Mouse (Mus musculus) spleen, adult 18-20 months (tissue): ENCODE data around the gene Thap7.
"Not testable (repeated sequence)": the region's sequence is repeated elsewhere in the genome, so short reads cannot be mapped to it uniquely, and the experiment has no call there.

ENCODE experiments used
- DNase-seq, 2 experiments: peaks; one replicate each; pipeline ENCODE4 v3.0.0; 2022; ENCODE audit warnings: mixed read lengths in 2 of 2

The Thap7 gene

GRCm38 (mm10) chr16:17530640-17531288 is at the start of gene Thap7:
Gene Thap7 (minus strand): TSS chr16:17531136.
- peak; percentile 92 for DNase-seq

DNA sequence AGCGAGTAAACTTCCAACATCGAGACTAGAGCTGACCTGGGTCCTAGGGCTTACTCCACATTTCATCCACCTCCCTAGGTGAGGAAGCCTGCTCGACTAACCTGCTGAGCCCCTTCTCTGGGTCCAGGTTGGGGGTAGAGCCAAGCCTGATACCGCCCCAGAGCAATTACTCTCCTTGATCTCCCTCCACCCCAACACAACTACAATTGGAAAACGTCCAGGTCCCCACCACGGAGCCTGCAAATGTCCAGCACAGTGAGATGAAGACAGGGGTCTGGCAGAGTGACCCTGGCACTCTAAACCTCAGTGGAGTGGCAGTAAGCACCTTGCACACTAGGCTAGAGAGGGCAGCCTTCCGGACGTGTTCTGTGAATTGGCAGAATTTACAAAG is 45.9 kb upstream of the Thap7 start:
- no peak for DNase-seq

- DNase-seq, result no peak
Measured at GRCm38 (mm10) chr16:17575870-17576824, 45.2 kb upstream of the Thap7 start.

GRCm38 (mm10) chr16:17566186-17566585 is 35.2 kb upstream of the Thap7 start:
- DNase-seq, result no peak

- no peak for DNase-seq
Measured at GRCm38 (mm10) chr16:17564771-17565170, 33.8 kb upstream of the Thap7 start.

GRCm38 (mm10) chr16:17564221-17564620 is 33.3 kb upstream of the Thap7 start:
- no peak for DNase-seq

GRCm38 (mm10) chr16:17563580-17563979 is 32.6 kb upstream of the Thap7 start:
- no peak for DNase-seq

- no peak for DNase-seq
Measured at GRCm38 (mm10) chr16:17561751-17562208, 30.8 kb upstream of the Thap7 start, which contains the start of gene P2rx6. Gene P2rx6 (plus strand): TSS chr16:17561885.

DNA sequence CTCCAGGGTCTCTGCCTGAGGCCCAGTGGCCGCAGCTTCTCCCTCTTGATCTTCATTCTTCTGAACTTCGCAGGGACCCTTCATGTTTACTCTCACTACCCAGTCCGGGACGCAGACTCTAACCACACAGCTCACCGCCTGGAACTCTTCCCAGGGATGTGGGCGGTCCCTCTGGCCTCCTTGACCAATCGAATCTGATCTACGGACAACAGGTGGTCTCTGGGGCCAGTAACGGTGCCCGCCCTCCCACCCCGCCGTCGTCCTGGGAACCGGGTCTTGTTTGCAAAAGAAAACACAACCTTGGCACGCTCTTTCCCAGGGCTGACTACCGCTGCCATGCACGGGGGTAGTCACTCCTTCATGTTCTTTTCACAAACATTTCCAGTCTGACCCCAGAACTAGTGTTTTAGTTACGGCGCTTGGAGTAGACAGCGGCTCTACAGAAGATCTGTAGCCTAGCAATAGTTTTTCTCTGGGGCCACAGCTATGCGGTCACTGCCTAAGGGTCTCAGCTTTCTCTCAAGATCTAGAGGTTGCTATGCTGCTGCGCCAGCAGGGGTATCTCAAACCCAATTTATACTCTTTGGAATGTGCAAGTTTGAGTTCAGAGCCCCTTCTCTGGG is 30.3 kb upstream of the Thap7 start, which contains the start of gene Lrrc74b:
Gene Lrrc74b (minus strand): TSS at position 120 of the 623 bp plus-strand sequence.
- no peak for DNase-seq

DNA sequence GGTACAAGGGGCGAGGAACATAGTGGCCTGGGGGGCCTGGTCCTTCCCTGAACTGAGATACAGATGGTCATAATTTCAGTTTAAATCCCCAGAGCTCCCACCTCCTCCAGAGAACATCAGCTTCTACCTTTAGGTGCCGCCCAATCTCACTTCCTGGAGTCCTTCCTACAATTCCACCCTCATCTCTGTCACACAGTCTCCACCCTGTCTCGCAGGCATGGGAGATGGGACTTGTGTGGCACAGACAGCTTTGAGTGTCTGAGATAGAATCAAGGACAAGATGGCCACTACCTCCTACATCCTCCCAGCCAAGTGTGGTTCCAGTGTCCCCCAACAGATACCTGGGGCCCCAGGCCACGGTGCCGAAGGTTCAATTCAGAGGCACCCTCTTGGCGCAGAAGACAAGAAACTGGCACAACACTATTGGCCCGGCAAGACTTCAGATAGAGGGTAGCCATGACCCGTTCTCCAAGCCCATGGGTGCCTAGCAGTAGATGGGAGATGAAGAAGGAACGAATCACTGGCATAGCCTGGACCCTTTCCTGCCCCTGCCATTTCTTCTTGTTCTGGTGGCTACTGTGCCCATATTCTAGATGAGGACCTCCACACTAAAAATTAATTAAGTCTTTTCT is 28.6 kb upstream of the Thap7 start:
- no peak for DNase-seq

GRCm38 (mm10) chr16:17558811-17559210 is 27.9 kb upstream of the Thap7 start:
- no peak for DNase-seq

GRCm38 (mm10) chr16:17557947-17558480 is 27.1 kb upstream of the Thap7 start:
- peak in 1 of 2 experiments; percentile 65 for DNase-seq

- no peak for DNase-seq
Measured at GRCm38 (mm10) chr16:17556907-17557306, 26.0 kb upstream of the Thap7 start.

GRCm38 (mm10) chr16:17556180-17556579 is 25.2 kb upstream of the Thap7 start:
- DNase-seq, result no peak

DNA sequence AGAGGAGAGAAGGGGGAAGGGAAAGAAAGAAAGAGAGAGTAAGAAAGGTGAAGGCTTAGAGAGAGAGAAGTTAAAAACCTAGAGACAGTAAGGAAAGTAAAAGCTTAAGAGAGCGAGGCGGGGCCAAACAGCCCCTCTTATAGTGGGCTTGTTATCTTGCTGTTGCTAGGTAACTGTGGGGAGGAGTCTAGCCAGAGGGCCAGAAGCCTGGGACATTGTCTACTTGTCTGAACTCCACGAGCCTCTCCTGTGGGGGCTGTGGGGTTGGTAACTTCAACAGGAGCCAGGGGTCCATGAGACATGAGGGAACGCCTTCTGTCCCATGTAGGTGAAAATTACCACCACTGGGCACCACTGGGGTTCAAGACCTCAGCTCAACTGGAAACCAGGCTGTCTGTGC is 23.8 kb upstream of the Thap7 start:
- DNase-seq, result not testable (repeated sequence)

DNA sequence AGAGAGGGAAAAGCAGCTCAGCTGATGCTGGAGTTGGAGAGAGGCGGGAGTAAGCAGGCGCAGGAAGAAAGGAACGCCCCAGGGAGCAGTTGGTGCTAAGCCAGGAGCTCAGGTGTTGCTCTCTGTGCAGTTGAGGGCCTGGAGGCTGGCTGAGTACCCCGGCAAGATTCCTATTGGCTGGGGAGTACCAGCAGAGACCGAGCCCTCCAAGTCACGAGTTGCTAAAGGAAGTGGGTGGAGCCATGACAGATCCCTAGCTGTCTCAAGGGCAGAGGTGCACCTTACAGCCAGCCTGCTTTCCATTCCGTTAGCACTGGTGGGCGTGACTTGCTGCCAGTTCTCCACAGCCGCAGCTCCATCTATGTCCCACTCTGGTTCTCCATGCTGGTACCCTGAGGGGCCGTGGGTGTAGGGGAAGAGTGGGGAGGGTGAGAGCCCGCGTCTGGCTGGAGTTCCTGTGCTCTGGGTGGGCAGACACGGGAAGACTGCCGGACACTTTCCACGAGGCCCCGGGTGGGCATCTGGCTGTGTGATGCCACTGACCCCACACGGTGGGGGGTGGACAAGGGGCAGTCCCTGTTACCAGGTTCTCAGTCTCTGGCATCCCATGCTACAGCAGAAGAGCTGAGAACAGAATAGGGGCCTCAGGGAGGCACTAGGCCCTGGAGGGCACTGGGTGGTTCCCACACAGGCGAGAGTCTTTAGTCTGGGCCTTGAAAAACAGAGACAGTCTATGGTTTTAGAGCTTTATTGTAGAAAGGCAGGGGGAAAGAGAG is 23.2 kb upstream of the Thap7 start:
- DNase-seq, result peak; percentile 31 to 37

- DNase-seq, result no peak
Measured at GRCm38 (mm10) chr16:17552837-17553236, 21.9 kb upstream of the Thap7 start.

DNA sequence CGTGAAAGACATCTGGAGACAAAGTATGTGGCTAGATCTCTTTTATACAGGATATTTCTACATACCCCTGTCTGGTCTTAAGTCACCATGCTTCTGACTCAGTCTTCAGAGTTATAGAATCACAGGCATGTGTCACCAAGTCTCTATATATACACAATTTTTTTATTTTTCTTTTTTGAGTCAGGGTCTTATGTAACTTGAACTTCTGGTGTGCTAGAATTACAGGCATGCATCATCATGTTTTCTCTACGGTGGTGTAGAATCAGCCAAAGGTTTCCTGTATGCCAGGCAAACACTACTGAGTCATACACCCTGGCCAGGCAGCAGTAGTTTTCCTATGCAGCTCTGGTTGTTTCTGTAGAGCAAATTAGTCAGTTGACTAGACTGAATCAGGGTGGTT is 11.7 kb upstream of the Thap7 start:
- no peak for DNase-seq

DNA sequence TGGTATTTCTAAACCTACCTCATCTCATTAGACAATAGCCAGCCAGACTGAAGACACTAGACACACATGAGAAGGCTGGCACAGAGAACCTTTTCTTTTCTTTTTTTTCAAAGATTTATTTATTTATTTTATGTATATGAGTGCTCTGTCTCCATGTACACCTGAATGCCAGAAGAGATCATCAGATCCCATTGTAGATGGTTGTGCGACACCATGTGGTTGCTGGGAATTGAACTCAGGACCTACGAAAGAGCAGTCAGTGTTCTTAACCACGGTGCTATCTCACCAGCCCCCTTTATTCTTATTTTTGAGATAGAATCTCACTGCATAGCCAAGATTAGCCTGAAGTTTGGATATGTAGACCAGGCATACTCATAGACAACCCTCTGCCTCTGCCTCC is 5.6 kb upstream of the Thap7 start:
- DNase-seq, result no peak

- no peak for DNase-seq
Measured at GRCm38 (mm10) chr16:17532676-17533329, 1.9 kb upstream of the Thap7 start.

DNA sequence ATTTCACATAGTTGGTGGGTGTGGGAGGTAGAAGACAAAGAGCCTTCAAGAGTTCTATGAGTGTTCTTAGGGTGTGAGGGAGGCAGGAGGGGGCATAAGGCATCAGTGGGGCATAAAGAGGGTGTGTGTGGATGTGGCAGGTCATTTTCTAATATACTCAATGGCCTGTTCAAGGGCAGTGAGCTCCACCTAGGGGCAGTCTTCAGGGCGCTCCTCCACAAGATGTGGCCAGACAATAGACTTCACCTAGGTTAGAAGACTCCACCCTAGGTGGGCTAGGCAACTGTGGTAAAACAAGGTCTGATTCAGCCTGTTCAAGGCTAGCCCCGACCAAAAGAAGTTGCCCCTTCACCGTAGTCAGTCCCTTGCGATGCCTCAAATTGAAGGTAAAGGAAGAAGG is 1.3 kb upstream of the Thap7 start:
- DNase-seq, result peak in 1 of 2 experiments; percentile 33
